Mouse (Mus musculus) Patski (cell line): ENCODE results near the gene Phyhipl. TPM values are rescaled to one million over a fixed set of nuclear protein-coding genes. Genes with fewer than 3 reads are reported as not detected.
A peak's percentile ranks its signal among the peaks of the same experiment; 100 is the strongest.

Source experiments
- ATAC-seq: fragments of 100-300 bp; one replicate; pipeline ENCODE4 v1.8.0; 2021
- CTCF ChIA-PET: fragments of 350-600 bp; sonication (Branson Sonifier 250); formaldehyde crosslinking; loops from one replicate; lab custom pipeline; 2022; ENCODE audit warnings: inconsistent platforms; lab: Charles Lee
- POLR2A ChIA-PET: fragments of 350-600 bp; sonication (Branson Sonifier 250); formaldehyde crosslinking; loops from one replicate; lab custom pipeline; 2022; ENCODE audit warnings: antibody characterized with exemption, inconsistent platforms; lab: Charles Lee
- DNase-seq: peaks from one replicate; pipeline ENCODE4 v3.0.0-alpha.2; 2011; ENCODE audit warnings: low read depth, low spot score
- H3K27me3 ChIP-seq: fragments of 371-371 bp; one replicate; pipeline ENCODE4 v1.5.1; 2021
- CTCF ChIP-seq: fragments of 100-300 bp; IDR thresholded peaks from one replicate; pipeline ENCODE4 v1.5.1; 2021
- in situ Hi-C: fragments of 300-500 bp; cut with MboI; formaldehyde crosslinking; loops from 3 replicates; pipeline ENCODE4 v1.11.1; 2018; ENCODE audit warnings: low pct_unique_long_range_greater_than_20kb, mixed read lengths
- polyA plus RNA-seq: library from polyadenylated mRNA; unstranded; gene quantifications from one replicate; pipeline ENCODE4 v1.2.3, GENCODE M21; 2021

Gene Phyhipl
- polyA plus RNA-seq, 1 experiment from 2014 or later: 36.7 TPM

- no peaks in the 10 kb centered on the region for H3K27me3 ChIP-seq
- DNase-seq (no peak), ATAC-seq (no peak)
- CTCF ChIA-PET: no interaction called here
- in situ Hi-C loops: no loop called here
- TF ChIP-seq CTCF: no peak
- POLR2A ChIA-PET: no interaction called here
Observed at GRCm38 (mm10) chr10:70677946-70678345, 22.2 kb upstream of the Phyhipl start.

GRCm38 (mm10) chr10:70656272-70656671 lies 507 bp upstream of the Phyhipl start:
- ChIA-PET CTCF (interaction anchor here (0.9 kb wide), 1 partner anchor 10 kb away, joined by 3 read pairs; no protein-coding TSS in a partner anchor), POLR2A (no interaction called here)
- ATAC-seq (no peak), DNase-seq (no peak)
- no peak for TF ChIP-seq CTCF
- in situ Hi-C loops: no loop called here
- H3K27me3 ChIP-seq: no peaks in the 10 kb centered on the region

- no peaks in the 10 kb centered on the region for H3K27me3 ChIP-seq
- no peak for TF ChIP-seq CTCF
- POLR2A ChIA-PET: no interaction called here
- in situ Hi-C loops: no loop called here
- DNase-seq (no peak), ATAC-seq (no peak)
- CTCF ChIA-PET: interaction anchor here (1.2 to 1.5 kb wide), 2 partner anchors 15 to 45 kb away, joined by 3 to 4 read pairs; no protein-coding TSS in a partner anchor
Observed at GRCm38 (mm10) chr10:70654655-70655054, 1.1 kb downstream of the Phyhipl start.

GRCm38 (mm10) chr10:70654139-70654538 lies 1.6 kb downstream of the Phyhipl start:
- no peaks in the 10 kb centered on the region for H3K27me3 ChIP-seq
- no peak for TF ChIP-seq CTCF
- ChIA-PET POLR2A (no interaction called here), CTCF (interaction anchor here (1.2 kb wide), 1 partner anchor 44 kb away, joined by 3 read pairs; no protein-coding TSS in a partner anchor)
- DNase-seq: no peak
- ATAC-seq: no peak
- in situ Hi-C loops: no loop called here

DNA sequence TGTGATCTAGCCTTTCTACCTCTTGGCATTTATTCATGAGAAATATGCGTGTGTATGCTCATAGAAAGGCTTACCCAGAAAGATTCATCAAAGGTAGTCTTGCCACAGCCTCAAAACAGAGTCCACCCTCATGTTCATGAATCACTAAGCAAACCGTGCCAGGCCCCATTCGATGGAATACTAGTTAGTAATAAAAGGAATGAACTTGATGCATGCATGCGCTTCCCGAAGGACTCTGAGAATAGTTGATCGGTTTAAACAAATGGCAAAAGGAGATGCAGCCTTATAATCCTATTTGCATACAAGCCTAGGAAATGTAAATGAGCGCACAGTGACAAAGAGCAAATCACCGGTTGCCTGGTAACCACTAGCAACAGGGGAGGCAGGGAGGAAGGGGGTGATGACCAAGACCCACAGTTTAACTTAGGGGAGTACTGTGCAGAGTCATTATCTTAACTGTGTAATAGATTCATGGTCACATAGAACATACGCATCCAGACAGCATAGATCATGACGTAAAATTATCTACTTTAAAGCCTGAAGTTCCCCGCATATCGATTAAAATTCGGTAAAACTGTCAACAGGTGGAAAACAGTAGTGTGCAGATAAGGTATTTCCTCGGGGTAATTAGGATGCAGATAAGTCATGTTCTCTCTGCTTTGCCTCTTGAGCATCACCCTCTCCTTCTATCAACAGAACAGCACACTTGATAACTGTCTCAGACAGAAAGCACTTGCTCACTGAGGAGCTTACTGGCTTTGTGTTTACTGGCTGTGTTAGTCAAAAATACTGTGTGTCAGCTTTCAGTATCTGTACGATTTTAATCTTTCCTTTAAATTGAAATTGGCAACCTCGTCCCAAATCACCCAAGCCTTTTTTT lies 3.8 kb downstream of the Phyhipl start:
- no peak for TF ChIP-seq CTCF
- no peak for ATAC-seq
- in situ Hi-C loops: no loop called here
- DNase-seq: no peak
- ChIA-PET CTCF (no interaction called here), POLR2A (no interaction called here)
- H3K27me3 ChIP-seq: no peaks in the 10 kb centered on the region

- ChIA-PET CTCF (no interaction called here), POLR2A (no interaction called here)
- no peak for TF ChIP-seq CTCF
- no peak for DNase-seq
- H3K27me3 ChIP-seq: no peaks in the 10 kb centered on the region
- in situ Hi-C loops: no loop called here
- no peak for ATAC-seq
Observed at GRCm38 (mm10) chr10:70648831-70649230, 6.9 kb downstream of the Phyhipl start.

DNA sequence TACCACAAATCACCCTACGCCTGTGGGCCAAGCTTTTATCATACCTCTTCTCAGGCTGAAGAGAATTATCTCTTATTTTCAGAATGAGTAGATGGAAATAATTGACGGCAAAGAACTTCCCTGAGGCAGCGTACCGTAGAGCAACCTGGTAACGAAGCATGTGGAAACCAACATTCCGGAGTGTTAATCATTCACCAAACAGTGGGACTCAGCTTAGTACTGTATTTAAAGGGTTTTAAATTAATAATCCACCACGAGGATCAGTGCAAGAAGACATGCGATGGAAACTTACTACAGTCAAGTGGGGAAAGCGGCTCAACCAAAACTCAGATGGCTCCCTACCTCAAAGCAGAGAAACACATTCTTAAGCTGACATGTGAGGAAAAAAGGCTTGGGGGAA lies 12.6 kb downstream of the Phyhipl start:
- TF ChIP-seq CTCF: no peak
- DNase-seq (peak; percentile 96), ATAC-seq (peak; percentile 96)
- ChIA-PET CTCF (no interaction called here), POLR2A (interaction anchor here (0.7 kb wide), 1 partner anchor 44 kb away, joined by 3 read pairs; no protein-coding TSS in a partner anchor)
- in situ Hi-C loops: no loop called here
- no peaks in the 10 kb centered on the region for H3K27me3 ChIP-seq

- DNase-seq (no peak), ATAC-seq (no peak)
- ChIA-PET CTCF (interaction anchor here (0.9 kb wide), 1 partner anchor 10 kb away, joined by 3 read pairs; no protein-coding TSS in a partner anchor), POLR2A (no interaction called here)
- H3K27me3 ChIP-seq: no peaks in the 10 kb centered on the region
- no peak for TF ChIP-seq CTCF
- in situ Hi-C loops: no loop called here
Observed at GRCm38 (mm10) chr10:70640896-70641596, 14.7 kb downstream of the Phyhipl start.

DNA sequence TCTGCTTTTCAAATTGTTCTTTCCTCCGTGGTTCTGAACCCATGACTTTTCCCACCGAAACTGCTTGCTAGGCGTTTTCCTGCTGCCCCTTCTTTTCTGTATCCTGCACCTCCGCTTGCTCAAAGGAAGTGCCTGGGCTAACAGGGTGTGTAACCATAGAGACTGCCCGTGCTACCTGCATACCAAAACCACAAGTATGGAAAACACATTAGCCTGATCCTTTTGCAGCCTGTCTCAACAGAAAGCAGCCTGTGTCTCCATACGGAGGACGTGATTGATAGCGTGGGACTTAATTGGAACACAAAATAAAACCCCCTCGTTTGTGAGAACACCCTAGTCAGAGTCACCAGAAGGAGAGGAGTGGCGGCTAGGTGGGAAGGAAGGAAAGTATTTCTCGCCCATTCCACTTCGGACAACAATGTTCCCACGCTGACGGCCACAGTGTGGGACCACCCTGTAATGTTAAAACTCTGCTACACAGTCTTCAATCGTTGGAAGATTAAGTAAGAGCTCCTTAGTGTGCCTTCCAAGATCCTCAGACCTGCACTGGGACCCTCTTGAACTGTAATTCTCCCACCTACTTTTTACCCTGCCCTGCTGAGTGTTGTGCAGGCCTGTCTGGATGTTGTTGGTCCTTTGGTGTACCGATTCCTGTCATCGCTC lies 15.6 kb downstream of the Phyhipl start:
- CTCF ChIA-PET: no interaction called here
- DNase-seq (no peak), ATAC-seq (no peak)
- in situ Hi-C loops: no loop called here
- no peaks in the 10 kb centered on the region for H3K27me3 ChIP-seq
- no peak for TF ChIP-seq CTCF
- POLR2A ChIA-PET: no interaction called here

GRCm38 (mm10) chr10:70637640-70638328 lies 18.0 kb downstream of the Phyhipl start:
- ATAC-seq (no peak), DNase-seq (no peak)
- ChIA-PET POLR2A (no interaction called here), CTCF (no interaction called here)
- in situ Hi-C loops: no loop called here
- H3K27me3 ChIP-seq: no peaks in the 10 kb centered on the region
- no peak for TF ChIP-seq CTCF
